Mouse (Mus musculus): Measurements from ENCODE around the gene Tead4. TPM values are rescaled to one million over a fixed set of nuclear protein-coding genes. Genes with fewer than 3 reads are reported as not detected.
"Not testable (repeated sequence)": the region's sequence is repeated elsewhere in the genome, so short reads cannot be mapped to it uniquely, and the experiment has no call there.

The Tead4 gene
- polyA plus RNA-seq, 1 experiment from 2014 or later = 0.36 TPM

DNA sequence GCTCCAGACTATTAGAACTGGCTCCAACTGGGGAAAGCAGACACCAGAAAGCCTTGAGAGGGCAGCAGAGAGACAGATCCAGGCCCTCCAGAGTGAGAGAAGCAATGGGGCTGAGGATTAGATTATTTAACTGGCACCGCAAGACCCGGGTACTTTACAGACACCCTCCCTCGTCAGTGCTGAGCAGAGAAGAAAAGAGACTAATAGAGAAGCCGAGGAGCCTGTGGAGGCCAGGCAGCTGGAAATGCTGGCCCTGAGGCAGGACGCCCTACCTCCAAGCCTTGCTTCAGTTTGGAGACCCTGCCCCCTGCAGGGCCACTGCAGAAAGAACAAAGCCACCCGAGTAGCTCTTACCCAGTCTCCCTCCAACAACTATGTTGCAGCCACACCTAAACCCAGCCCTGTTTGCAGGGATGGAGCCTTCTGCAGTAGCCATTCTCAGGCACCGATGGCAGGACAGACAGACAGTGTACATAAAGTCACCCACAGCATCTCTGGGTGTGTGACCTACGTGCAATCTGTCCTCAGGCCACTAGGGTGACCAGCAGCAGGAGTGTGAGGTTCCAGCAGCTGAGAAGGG, 73.1 kb downstream of the Tead4 start:
- ATAC-seq = peak; percentile 57; the same call in 1 of the 2 replicates
- Histone ChIP-seq H3K9ac (no peak overlapping the region), H3K9me3 (replicated peaks) (no peaks in the 10 kb centered on the region), H3K4me1 (no peaks in the 10 kb centered on the region), H3K4me3 (no peak overlapping the region), H3K27ac (no peak overlapping the region), H3K36me3 (ENCODE audit: poor library complexity, severe bottlenecking) (no peaks in the 10 kb centered on the region), H3K27me3 (no peaks in the 10 kb centered on the region), H3K4me2 (no peak overlapping the region)
- 18% methylated on average over 8 of the region's 8 CpGs for WGBS

DNA sequence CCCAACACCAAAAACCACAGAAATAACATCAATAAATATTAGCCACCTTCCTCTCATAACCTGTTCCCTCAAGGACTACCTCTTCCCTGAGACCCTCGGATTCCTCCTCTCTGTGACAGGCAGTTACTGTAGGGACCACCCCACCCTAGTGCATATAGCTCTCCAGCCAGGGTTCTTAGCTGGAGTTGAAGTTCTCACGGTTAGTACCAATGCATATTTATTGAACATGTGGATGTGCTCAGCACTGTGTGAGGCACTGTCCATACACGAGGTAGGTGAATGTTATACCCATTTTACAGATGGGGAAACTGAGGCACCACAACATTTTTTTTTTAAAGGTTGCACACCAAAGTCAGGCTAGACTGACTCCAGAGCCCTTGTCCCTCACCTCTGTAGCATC, 73.7 kb downstream of the Tead4 start:
- 88% methylated on average over 3 of the region's 3 CpGs for WGBS
- H3K9me3 ChIP-seq (replicated peaks) = no peaks in the 10 kb centered on the region
- no peak overlapping the region for H3K27ac ChIP-seq
- no peak for ATAC-seq
- no peaks in the 10 kb centered on the region for H3K36me3 ChIP-seq (ENCODE audit: poor library complexity, severe bottlenecking)
- H3K9ac ChIP-seq = no peak overlapping the region
- H3K4me3 ChIP-seq = no peak overlapping the region
- H3K27me3 ChIP-seq = no peaks in the 10 kb centered on the region
- H3K4me2 ChIP-seq = no peak overlapping the region
- H3K4me1 ChIP-seq = no peaks in the 10 kb centered on the region

DNA sequence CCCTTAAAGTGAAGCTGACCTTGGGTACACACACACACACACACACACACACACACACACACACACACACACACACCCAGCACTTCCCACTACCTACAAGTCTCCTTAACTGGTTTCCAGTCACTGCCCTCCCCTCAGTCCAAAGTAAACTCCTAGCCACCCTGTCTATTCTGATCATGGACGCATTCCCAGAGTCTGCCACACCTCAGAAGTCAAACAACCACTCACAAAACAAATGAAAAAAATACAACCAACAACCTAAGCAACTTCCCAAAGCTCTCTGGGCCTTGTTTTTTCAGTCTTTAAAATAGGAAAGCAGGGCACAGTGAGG, 74.8 kb downstream of the Tead4 start:
- WGBS = 76% methylated on average over 1 of the region's 1 CpGs
- Histone ChIP-seq H3K4me1 (no peaks in the 10 kb centered on the region), H3K4me3 (no peak overlapping the region), H3K27me3 (no peaks in the 10 kb centered on the region), H3K4me2 (no peak overlapping the region), H3K9me3 (replicated peaks) (no peaks in the 10 kb centered on the region), H3K27ac (no peak overlapping the region), H3K36me3 (ENCODE audit: poor library complexity, severe bottlenecking) (no peaks in the 10 kb centered on the region), H3K9ac (no peak overlapping the region)
- no peak for ATAC-seq

DNA sequence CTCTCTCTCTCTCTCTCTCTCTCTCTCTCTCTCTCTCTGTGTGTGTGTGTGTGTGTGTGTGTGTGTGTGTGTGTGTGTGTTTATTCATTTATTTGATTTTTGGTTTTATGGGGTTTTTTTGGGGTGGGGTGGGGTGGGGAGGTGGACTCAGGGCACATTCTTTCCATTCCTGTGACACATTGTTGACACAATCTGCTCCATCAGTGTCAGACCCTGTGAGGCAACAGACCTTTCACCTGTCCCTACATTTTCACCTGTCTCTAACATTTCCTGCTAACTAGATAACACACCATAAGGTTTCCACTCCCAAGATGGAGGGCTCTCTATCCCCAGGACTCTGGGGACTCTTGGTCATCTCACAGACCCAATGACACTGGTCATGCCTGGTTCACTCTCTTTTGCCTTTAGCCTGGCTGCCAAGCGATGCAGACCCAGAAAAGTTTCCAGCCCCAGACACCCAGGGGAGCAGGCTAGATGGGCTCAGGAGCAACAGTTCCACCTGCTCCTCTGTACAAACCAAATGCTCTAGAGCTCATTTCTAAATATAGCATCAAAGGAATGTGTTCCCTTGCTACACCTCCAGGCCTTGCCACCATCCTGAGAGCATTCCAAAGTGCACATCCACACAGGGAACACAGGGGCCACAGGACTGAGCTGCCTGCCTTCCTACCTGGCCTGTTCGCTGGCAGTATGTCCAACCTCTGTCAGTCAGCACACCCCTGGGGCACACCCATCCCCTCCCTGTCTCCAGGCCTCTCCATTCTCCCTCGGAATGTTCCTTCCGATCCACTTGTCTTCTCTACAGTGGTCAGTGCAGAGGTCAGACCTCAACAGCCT, 75.4 kb downstream of the Tead4 start:
- Histone ChIP-seq H3K36me3 (ENCODE audit: poor library complexity, severe bottlenecking) (no peaks in the 10 kb centered on the region), H3K9ac (no peak overlapping the region), H3K9me3 (replicated peaks) (no peaks in the 10 kb centered on the region), H3K4me2 (no peak overlapping the region), H3K4me1 (no peaks in the 10 kb centered on the region), H3K4me3 (no peak overlapping the region), H3K27ac (no peak overlapping the region), H3K27me3 (no peaks in the 10 kb centered on the region)
- WGBS = 83% methylated on average over 4 of the region's 4 CpGs
- ATAC-seq = no peak

DNA sequence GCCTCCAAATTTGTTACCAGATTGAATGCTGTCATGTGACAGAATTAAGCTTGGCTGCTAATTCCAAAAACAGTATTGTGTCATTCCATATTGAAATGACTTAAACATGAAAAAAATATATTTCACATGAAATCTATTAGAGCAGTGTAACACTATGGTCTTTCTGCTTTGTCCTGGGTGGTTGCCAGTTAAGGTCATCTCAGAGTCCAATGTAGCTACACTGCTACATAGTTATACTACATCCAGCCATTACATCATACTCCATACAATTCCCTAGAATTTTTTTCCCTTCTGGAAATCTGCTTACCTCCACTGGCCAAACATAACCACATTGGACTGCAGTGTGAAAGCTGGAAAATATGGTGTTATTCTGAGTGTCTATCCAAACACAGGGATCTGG, 77.5 kb downstream of the Tead4 start:
- Histone ChIP-seq H3K4me3 (no peak overlapping the region), H3K36me3 (ENCODE audit: poor library complexity, severe bottlenecking) (no peaks in the 10 kb centered on the region), H3K9me3 (replicated peaks) (no peaks in the 10 kb centered on the region), H3K27me3 (no peaks in the 10 kb centered on the region), H3K4me1 (no peaks in the 10 kb centered on the region), H3K27ac (no peak overlapping the region), H3K4me2 (no peak overlapping the region), H3K9ac (no peak overlapping the region)
- no peak for ATAC-seq

DNA sequence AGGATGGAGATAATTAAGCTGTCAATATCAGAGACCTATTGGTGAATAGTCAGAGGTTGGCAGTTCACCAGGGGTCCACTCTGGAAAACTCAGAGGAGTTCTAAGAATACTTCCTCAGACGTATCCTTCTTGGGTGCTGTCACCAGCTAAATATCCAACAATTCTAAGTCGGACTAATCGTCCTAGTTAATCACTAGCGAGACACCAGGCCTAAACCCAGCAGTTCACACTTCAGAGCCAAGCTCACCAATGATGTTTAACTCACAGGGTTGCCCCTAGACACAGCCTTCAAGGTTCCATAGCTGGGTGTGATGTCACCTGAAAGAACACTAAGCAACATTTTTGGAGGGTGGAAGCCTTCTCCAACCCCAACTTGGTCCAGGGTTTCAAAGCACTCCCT, 85.6 kb downstream of the Tead4 start:
- H3K36me3 ChIP-seq (ENCODE audit: poor library complexity, severe bottlenecking); ATAC-seq; H3K27ac ChIP-seq; H3K9ac ChIP-seq; H3K4me2 ChIP-seq; H3K27me3 ChIP-seq; H3K4me3 ChIP-seq; H3K9me3 ChIP-seq (replicated peaks); H3K4me1 ChIP-seq: not testable (repeated sequence)
- 96% methylated on average over 4 of the region's 4 CpGs for WGBS

DNA sequence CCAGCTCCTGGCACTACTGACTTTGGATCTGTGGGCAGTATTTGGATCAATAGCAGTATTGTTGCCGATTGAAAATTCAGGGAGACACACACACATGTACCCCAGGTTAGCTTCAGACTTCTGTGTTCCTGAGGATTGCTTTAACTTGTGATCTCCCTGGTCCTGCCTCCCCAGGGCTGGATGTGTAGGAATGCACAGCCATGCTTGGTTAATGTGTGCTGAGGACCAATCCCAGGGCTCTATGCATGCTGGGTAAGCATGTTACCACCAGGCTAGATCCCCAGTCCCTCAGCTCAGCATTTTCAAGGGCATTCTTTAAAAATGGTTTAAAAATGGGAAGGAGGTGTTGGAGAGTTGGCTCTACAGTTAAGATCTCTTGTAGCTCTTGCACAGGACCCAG, 91.4 kb downstream of the Tead4 start:
- 96% methylated on average over 1 of the region's 1 CpGs for WGBS
- H3K36me3 ChIP-seq (ENCODE audit: poor library complexity, severe bottlenecking); H3K9me3 ChIP-seq (replicated peaks); H3K4me1 ChIP-seq; H3K27me3 ChIP-seq; ATAC-seq; H3K4me3 ChIP-seq; H3K4me2 ChIP-seq; H3K27ac ChIP-seq; H3K9ac ChIP-seq: not testable (repeated sequence)

DNA sequence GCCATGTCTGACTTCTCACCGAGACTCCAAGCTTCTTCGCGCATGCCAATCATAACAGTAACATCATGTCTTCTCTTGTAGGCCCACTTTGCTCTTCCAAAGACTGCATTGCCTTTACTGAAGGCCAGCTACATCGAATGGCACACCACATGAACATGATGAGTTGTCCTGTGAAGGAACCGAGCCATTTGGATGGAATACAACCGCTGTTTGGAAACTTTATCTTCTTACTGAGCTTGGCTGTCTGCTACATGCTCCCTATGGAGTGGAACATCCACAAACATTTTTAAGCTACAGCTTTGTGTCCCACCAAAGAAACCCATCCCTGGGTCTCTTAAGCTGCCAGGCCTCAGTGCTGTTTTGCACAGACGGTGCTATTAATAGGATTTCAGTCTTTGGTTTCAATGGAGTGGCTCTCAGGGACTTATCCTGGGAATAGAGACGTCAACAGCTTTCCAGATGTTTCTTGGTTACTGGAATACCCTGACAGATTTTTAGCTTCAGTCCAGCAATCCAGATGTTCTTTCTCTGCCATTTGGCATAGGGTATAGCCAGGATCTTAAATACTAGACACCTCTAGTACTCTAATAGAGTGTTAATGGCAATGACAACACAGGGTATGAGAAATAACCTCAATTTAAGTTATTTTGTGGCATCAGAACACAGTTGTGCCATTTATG, 92.0 kb downstream of the Tead4 start:
- Histone ChIP-seq H3K4me1 (no peaks in the 10 kb centered on the region), H3K4me3 (no peak overlapping the region), H3K4me2 (no peak overlapping the region), H3K36me3 (ENCODE audit: poor library complexity, severe bottlenecking) (no peaks in the 10 kb centered on the region), H3K27ac (no peak overlapping the region), H3K9me3 (replicated peaks) (no peaks in the 10 kb centered on the region), H3K27me3 (no peaks in the 10 kb centered on the region), H3K9ac (no peak overlapping the region)
- 85% methylated on average over 8 of the region's 8 CpGs for WGBS
- no peak for ATAC-seq

DNA sequence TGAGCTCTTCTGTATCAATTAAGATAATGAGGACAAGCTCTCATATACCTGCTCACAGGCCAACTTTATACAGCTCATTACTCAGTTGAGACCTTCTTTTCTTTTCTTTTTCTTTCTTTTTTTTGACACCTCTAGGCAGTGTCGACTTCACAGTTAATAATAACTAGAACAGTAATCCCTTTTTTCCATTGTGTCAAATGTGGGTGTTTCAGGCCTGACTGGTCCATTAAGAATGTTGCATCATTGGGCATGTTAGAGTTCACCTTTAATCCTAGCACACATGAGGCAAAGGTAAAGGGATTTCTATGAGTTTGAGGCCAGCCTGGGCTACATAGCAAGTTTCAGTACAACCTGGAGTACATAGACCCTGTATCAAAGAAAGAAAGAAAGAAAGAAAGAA, 97.1 kb downstream of the Tead4 start:
- H3K27me3 ChIP-seq = no peaks in the 10 kb centered on the region
- 70% methylated on average over 1 of the region's 1 CpGs for WGBS
- H3K27ac ChIP-seq = no peak overlapping the region
- ATAC-seq = no peak
- no peaks in the 10 kb centered on the region for H3K36me3 ChIP-seq (ENCODE audit: poor library complexity, severe bottlenecking)
- no peak overlapping the region for H3K4me2 ChIP-seq
- H3K9ac ChIP-seq = no peak overlapping the region
- no peak overlapping the region for H3K4me3 ChIP-seq
- no peaks in the 10 kb centered on the region for H3K9me3 ChIP-seq (replicated peaks)
- H3K4me1 ChIP-seq = peaks cover 9% of the 10 kb centered on the region

DNA sequence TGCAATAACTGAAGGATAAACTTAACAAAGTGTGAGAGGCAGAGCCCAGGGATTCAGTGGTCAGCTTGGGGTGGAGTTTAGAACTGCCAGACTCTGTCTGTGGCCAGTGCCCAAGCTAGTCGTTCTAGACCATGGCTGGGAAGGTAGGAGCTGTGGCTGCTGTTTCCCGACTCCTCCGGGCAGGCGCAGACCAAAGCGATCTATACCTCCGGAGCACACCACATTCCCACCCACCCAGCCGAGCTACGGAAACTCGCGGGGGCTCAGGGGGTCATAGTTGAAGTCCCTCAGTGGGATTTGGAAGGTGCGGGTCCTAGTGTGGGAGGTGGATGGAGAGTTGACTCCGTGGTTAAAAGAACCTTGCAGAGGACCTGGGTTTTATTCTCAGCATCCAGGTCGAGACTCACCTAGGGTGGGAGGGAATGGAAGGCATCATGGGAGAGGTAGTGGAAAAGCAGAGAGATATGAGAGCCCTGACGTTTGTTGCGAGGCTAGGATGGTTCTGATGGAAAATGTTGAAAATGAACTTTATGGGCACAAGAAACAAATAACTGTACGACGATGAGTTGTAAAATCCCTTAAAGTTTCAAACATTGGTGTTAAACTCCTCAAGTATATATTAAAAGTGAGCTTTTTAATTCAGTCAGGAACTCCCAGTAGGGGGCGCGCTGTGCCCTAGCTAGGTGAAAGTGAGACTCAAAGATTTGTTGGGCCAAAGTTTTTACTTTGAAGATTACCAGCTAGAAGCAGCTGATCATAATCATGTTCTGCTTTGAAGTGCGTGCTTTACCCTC, 99.6 kb downstream of the Tead4 start:
- Histone ChIP-seq H3K27me3 (no peaks in the 10 kb centered on the region), H3K9me3 (replicated peaks) (no peaks in the 10 kb centered on the region), H3K4me1 (peaks cover 9% of the 10 kb centered on the region), H3K27ac (no peak overlapping the region), H3K4me3 (peak overlapping the region; percentile 57), H3K9ac (peak overlapping the region; percentile 58), H3K36me3 (ENCODE audit: poor library complexity, severe bottlenecking) (no peaks in the 10 kb centered on the region), H3K4me2 (peak overlapping the region; percentile 92)
- 2% methylated on average over 20 of the region's 20 CpGs for WGBS
- no peak; the same call in 1 of the 2 replicates for ATAC-seq

DNA sequence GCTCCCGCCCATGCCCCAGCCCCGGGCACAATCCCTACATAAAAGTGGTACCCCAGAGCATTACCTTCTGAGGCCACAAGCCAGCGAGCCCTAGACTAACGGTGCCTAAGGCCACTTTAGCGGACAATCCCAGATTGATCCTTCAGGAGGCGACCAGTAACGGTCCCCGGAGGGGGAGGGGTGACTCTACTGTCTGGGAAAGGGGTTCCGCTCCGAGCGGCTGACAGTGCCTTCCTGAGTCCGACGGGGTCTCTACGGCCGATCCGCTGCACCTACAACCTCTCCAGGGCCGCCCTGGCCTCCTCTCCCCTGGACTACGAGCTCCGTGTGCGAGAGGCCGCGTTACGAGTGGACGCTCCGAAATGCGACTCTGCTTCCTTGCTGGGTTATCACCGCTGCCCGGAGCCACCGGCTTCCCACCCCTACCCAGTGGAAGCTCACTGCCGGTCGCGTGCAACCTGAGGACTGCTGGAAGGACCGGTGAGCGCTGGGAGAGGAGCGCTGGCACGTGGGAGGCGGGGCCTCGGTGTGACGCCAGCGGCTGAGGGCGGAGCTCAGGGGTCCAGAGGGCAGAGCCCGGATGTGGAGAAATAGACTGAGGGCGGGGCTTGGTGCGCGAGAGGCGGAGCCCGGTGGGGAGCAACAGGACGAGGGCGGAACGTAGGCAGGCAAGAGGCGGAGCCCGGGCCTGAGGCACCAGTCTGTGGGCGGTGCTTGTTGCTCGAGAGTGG, 100.3 kb downstream of the Tead4 start:
- Histone ChIP-seq H3K4me1 (peaks cover 9% of the 10 kb centered on the region), H3K36me3 (ENCODE audit: poor library complexity, severe bottlenecking) (no peaks in the 10 kb centered on the region), H3K4me3 (peak overlapping the region; percentile 57), H3K9ac (peak overlapping the region; percentile 75), H3K27ac (no peak overlapping the region), H3K4me2 (peak overlapping the region; percentile 92), H3K9me3 (replicated peaks) (no peaks in the 10 kb centered on the region), H3K27me3 (no peaks in the 10 kb centered on the region)
- ATAC-seq = peak; percentile 99
- under 1% methylated on average over 54 of the region's 54 CpGs for WGBS
